Mouse (Mus musculus) spleen, adult 2 months (tissue): ENCODE results near the gene Usp53.

Experiments used
- CTCF ChIP-seq: fragments of 200-500 bp; IDR thresholded peaks from 2 replicates; pipeline ENCODE4 v1.5.1; 2011; ENCODE audit warnings: mild to moderate bottlenecking, inconsistent platforms; ENCODE audit not compliant: insufficient read depth, insufficient read length, insufficient replicate concordance; ENCODE audit errors: extremely low read depth
- POLR2A ChIP-seq: fragments of 200-500 bp; IDR thresholded peaks from 2 replicates; pipeline ENCODE4 v1.6.1; 2011; ENCODE audit warnings: low read depth, low read length, inconsistent platforms

DNA sequence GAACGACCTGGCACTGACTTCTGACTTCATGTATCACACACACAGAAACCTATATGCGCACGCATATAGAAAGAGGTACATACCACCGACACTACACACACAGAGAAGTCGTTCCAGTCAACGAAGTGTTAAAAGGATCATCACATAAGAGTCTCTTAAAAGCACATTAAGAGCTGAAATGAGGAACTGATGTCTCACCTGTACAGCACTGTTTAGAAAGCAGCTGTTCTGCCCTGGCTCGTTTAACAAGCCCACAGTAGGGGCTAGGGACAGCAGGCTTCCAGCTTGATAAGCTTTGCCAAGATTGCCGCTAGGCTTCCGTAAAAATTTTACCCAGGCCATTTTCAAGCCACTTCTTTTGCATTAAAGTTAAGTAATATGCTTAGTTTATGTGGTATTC, 15.9 kb downstream of the Usp53 start:
- TF ChIP-seq CTCF (no peak), POLR2A (no peak)
